Mouse (Mus musculus) midbrain, embryonic 11.5 days (tissue): ENCODE measurements around the gene Smarcb1. TPM values are rescaled to one million over a fixed set of nuclear protein-coding genes. Genes with fewer than 3 reads are reported as not detected.

Experiments used
- ATAC-seq: fragments of 200-750 bp; cut with Nextera tagmentation; 2 replicates; pipeline ENCODE4 v1.8.0; 2017; ENCODE audit warnings: moderate TSS enrichment, moderate library complexity; ENCODE audit not compliant: low FRiP score
- DNase-seq: peaks from one replicate; pipeline ENCODE4 v3.0.0; 2015; ENCODE audit warnings: low spot score; ENCODE audit errors: missing footprints
- H3K27ac ChIP-seq: fragments of 300-500 bp; sonication (generic); 2 replicates; pipeline ENCODE4 v1.5.1; 2014; ENCODE audit warnings: low read depth, low read length
- H3K27me3 ChIP-seq: fragments of 300-500 bp; sonication (generic); 2 replicates; pipeline ENCODE4 v1.6.1; 2014; ENCODE audit warnings: mild to moderate bottlenecking, low read length, moderate library complexity, mixed read lengths; ENCODE audit not compliant: control insufficient read depth, insufficient read depth
- H3K36me3 ChIP-seq: fragments of 300-500 bp; sonication (generic); 2 replicates; pipeline ENCODE4 v1.6.1; 2014; ENCODE audit warnings: mild to moderate bottlenecking, low read length, moderate library complexity, mixed read lengths; ENCODE audit not compliant: control insufficient read depth, insufficient read depth
- H3K4me1 ChIP-seq: fragments of 300-500 bp; sonication (generic); 2 replicates; pipeline ENCODE4 v1.6.1; 2014; ENCODE audit warnings: low read length; ENCODE audit not compliant: control insufficient read depth, insufficient read depth
- H3K4me2 ChIP-seq: fragments of 300-500 bp; sonication (generic); 2 replicates; pipeline ENCODE4 v1.6.1; 2014; ENCODE audit warnings: mild to moderate bottlenecking, moderate library complexity
- H3K4me3 ChIP-seq: fragments of 300-500 bp; sonication (generic); 2 replicates; pipeline ENCODE4 v1.5.1; 2014; ENCODE audit warnings: low read depth, low read length
- H3K9ac ChIP-seq: fragments of 300-500 bp; sonication (generic); 2 replicates; pipeline ENCODE4 v1.6.1; 2014; ENCODE audit warnings: low read length
- H3K9me3 ChIP-seq: fragments of 300-500 bp; sonication (generic); 2 replicates; pipeline ENCODE4 v1.6.1; 2016; ENCODE audit warnings: low read length; ENCODE audit not compliant: control insufficient read depth
- WGBS: fragments of 180-500 bp; shearing (Covaris S2); extraction: QIAGEN DNeasy Blood & Tissue Kit; methylation state at CpG from one replicate; pipeline ENCODE4 v1.1.7; 2014; 5-methylcytosine and 5-hydroxymethylcytosine counted together
- polyA plus RNA-seq: library from polyadenylated mRNA; unstranded; fragments of >200 nt; fragmentation: Nextera tagmentation; extraction: Ambion mirVana; gene quantifications from 2 replicates; pipeline ENCODE4 v1.2.1, GENCODE M21; 2014

The Smarcb1 gene
- polyA plus RNA-seq, 1 experiment from 2014 or later = 274 TPM

GRCm38 (mm10) chr10:75883232-75883552 is 38.2 kb downstream of the Smarcb1 start:
- Histone ChIP-seq H3K27me3 (no peaks in the 10 kb centered on the region), H3K4me1 (peaks cover 9% of the 10 kb centered on the region; the same call in 1 of the 2 replicates), H3K9ac (no peak overlapping the region), H3K4me2 (peak overlapping the region; percentile 5; the same call in 1 of the 2 replicates), H3K27ac (no peak overlapping the region), H3K36me3 (no peaks in the 10 kb centered on the region), H3K9me3 (no peaks in the 10 kb centered on the region), H3K4me3 (no peak overlapping the region)
- WGBS = 3% methylated on average over 10 of the region's 10 CpGs
- ATAC-seq = peak; percentile 72
- DNase-seq = peak; percentile 91

GRCm38 (mm10) chr10:75882433-75883231 is 38.8 kb downstream of the Smarcb1 start:
- DNase-seq (peak; percentile 90), ATAC-seq (peak; percentile 33; the same call in 1 of the 2 replicates)
- H3K9ac ChIP-seq = no peak overlapping the region
- peaks cover 9% of the 10 kb centered on the region; the same call in 1 of the 2 replicates for H3K4me1 ChIP-seq
- WGBS = 5% methylated on average over 15 of the region's 15 CpGs
- no peaks in the 10 kb centered on the region for H3K36me3 ChIP-seq
- peak overlapping the region; percentile 5; the same call in 1 of the 2 replicates for H3K4me2 ChIP-seq
- no peak overlapping the region for H3K27ac ChIP-seq
- H3K27me3 ChIP-seq = no peaks in the 10 kb centered on the region
- H3K4me3 ChIP-seq = no peak overlapping the region
- no peaks in the 10 kb centered on the region for H3K9me3 ChIP-seq

- DNase-seq = peak; percentile 85
- Histone ChIP-seq H3K9ac (no peak overlapping the region; the same call in 1 of the 2 replicates), H3K9me3 (no peaks in the 10 kb centered on the region), H3K27ac (no peak overlapping the region), H3K36me3 (no peaks in the 10 kb centered on the region), H3K4me1 (peaks cover 9% of the 10 kb centered on the region; the same call in 1 of the 2 replicates), H3K4me3 (no peak overlapping the region), H3K4me2 (no peak overlapping the region), H3K27me3 (no peaks in the 10 kb centered on the region)
- WGBS = 15% methylated on average over 20 of the region's 20 CpGs
- peak; percentile 9; the same call in 1 of the 2 replicates for ATAC-seq
These were observed 39.6 kb downstream of the Smarcb1 start for GRCm38 (mm10) chr10:75881578-75882432.

GRCm38 (mm10) chr10:75880771-75881577 is 40.4 kb downstream of the Smarcb1 start:
- H3K4me2 ChIP-seq = no peak overlapping the region
- no peak overlapping the region for H3K9ac ChIP-seq
- H3K36me3 ChIP-seq = no peaks in the 10 kb centered on the region
- H3K9me3 ChIP-seq = no peaks in the 10 kb centered on the region
- peaks cover 9% of the 10 kb centered on the region; the same call in 1 of the 2 replicates for H3K4me1 ChIP-seq
- H3K27ac ChIP-seq = no peak overlapping the region
- H3K27me3 ChIP-seq = no peaks in the 10 kb centered on the region
- ATAC-seq (no peak), DNase-seq (peak; percentile 62)
- WGBS = 71% methylated on average over 6 of the region's 6 CpGs
- H3K4me3 ChIP-seq = no peak overlapping the region

- H3K9me3 ChIP-seq = no peaks in the 10 kb centered on the region
- H3K4me3 ChIP-seq = no peak overlapping the region
- H3K9ac ChIP-seq = no peak overlapping the region
- H3K4me2 ChIP-seq = no peak overlapping the region
- 92% methylated on average over 10 of the region's 10 CpGs for WGBS
- no peaks in the 10 kb centered on the region for H3K36me3 ChIP-seq
- H3K27ac ChIP-seq = no peak overlapping the region
- ATAC-seq (no peak), DNase-seq (peak; percentile 39)
- peaks cover 9% of the 10 kb centered on the region; the same call in 1 of the 2 replicates for H3K4me1 ChIP-seq
- no peaks in the 10 kb centered on the region for H3K27me3 ChIP-seq
These were observed 41.1 kb downstream of the Smarcb1 start for GRCm38 (mm10) chr10:75880351-75880750.

- DNase-seq (no peak), ATAC-seq (no peak)
- H3K36me3 ChIP-seq = no peaks in the 10 kb centered on the region
- H3K4me3 ChIP-seq = no peak overlapping the region
- no peak overlapping the region for H3K27ac ChIP-seq
- no peaks in the 10 kb centered on the region for H3K27me3 ChIP-seq
- peaks cover 11% of the 10 kb centered on the region; the same call in 1 of the 2 replicates for H3K4me1 ChIP-seq
- no peak overlapping the region for H3K4me2 ChIP-seq
- H3K9me3 ChIP-seq = no peaks in the 10 kb centered on the region
- H3K9ac ChIP-seq = no peak overlapping the region
- WGBS = 87% methylated on average over 3 of the region's 3 CpGs
These were observed 42.6 kb downstream of the Smarcb1 start for GRCm38 (mm10) chr10:75878836-75879235.

GRCm38 (mm10) chr10:75873543-75874170 is 47.8 kb downstream of the Smarcb1 start:
- peak; percentile 26 for ATAC-seq
- peak overlapping the region; percentile 82 for H3K27ac ChIP-seq
- no peaks in the 10 kb centered on the region for H3K27me3 ChIP-seq
- peak; percentile 93 for DNase-seq
- peak overlapping the region; percentile 64 for H3K4me2 ChIP-seq
- peak overlapping the region; percentile 58 for H3K9ac ChIP-seq
- peak overlapping the region; percentile 32 for H3K4me3 ChIP-seq
- WGBS = 11% methylated on average over 10 of the region's 10 CpGs
- H3K4me1 ChIP-seq = peaks cover 11% of the 10 kb centered on the region; the same call in 1 of the 2 replicates
- H3K9me3 ChIP-seq = no peaks in the 10 kb centered on the region
- no peaks in the 10 kb centered on the region for H3K36me3 ChIP-seq

- Histone ChIP-seq H3K4me3 (peak overlapping the region; percentile 32), H3K4me1 (peaks cover 11% of the 10 kb centered on the region; the same call in 1 of the 2 replicates), H3K36me3 (no peaks in the 10 kb centered on the region), H3K9ac (peak overlapping the region; percentile 58), H3K4me2 (peak overlapping the region; percentile 64), H3K27ac (peak overlapping the region; percentile 82), H3K9me3 (no peaks in the 10 kb centered on the region), H3K27me3 (no peaks in the 10 kb centered on the region)
- DNase-seq (peak; percentile 98), ATAC-seq (peak; percentile 99)
- 0% methylated on average over 11 of the region's 11 CpGs for WGBS
These were observed 48.4 kb downstream of the Smarcb1 start for GRCm38 (mm10) chr10:75872915-75873542.
